Mouse (Mus musculus) left cerebral cortex, postnatal 10 days (tissue): ENCODE measurements around the gene Snrpa. TPM values are rescaled to one million over a fixed set of nuclear protein-coding genes. Genes with fewer than 3 reads are reported as not detected.

Experiments
- microRNA-seq: library from miRNA; unstranded; fragments of <30 nt; microRNA quantifications from one replicate; pipeline ENCODE4 v1.2.0, GENCODE M21; 2022
- total RNA-seq, 2 experiments: library from RNA; stranded (reverse); gene quantifications; 2 replicates each; pipeline ENCODE4 v1.2.3; 2021

Snrpa gene
- total RNA-seq, 2 experiments from 2014 or later: 83.9 to 84.3 TPM

Small RNA genes lying within 50 kb of the gene (microRNA-seq; reads per million reads assigned to microRNA genes)
- gene Mir1191: not detected
- gene Mir3101: 0.86 reads per million

Other genes with a start within 250 kb of the Snrpa start
- not detected for gene Cyp2a12, start 167.2 kb downstream of the Snrpa start, total RNA-seq
- gene Cyp2f2, start 76.4 kb downstream of the Snrpa start, total RNA-seq: under 1 TPM; 0.34 to 0.39 TPM
- not detected for gene Cyp2t4, start 42.6 kb downstream of the Snrpa start, total RNA-seq
- 10 to 100 TPM; 82.3 to 84.9 TPM for gene Egln2, start 29.5 kb downstream of the Snrpa start, total RNA-seq
- gene Rab4b, start 17.4 kb downstream of the Snrpa start, total RNA-seq: 10 to 100 TPM; 85.4 to 89.5 TPM
- not detected for gene Gm21983, start 15.2 kb downstream of the Snrpa start, total RNA-seq
- 1 to 10 TPM; 1.5 to 3.2 TPM for gene Mia, start 15.1 kb downstream of the Snrpa start, total RNA-seq
- gene BC024978, start 490 bp downstream of the Snrpa start, total RNA-seq: 10 to 100 TPM; 19.7 to 21.5 TPM
- gene Itpkc, start 32.4 kb upstream of the Snrpa start, total RNA-seq: 1 to 10 TPM; 7.6 to 8.7 TPM
- gene Coq8b, start 36.8 kb upstream of the Snrpa start, total RNA-seq: 10 to 100 TPM; 28.3 TPM
- 100 to 1,000 TPM; 117 to 126 TPM for gene Numbl, start 62.2 kb upstream of the Snrpa start, total RNA-seq
- gene Ltbp4, start 141.4 kb upstream of the Snrpa start, total RNA-seq: 10 to 100 TPM; 52.3 to 57.5 TPM
- 10 to 100 TPM; 24.7 to 27.9 TPM for gene Shkbp1, start 159.7 kb upstream of the Snrpa start, total RNA-seq
- not detected for gene Gm20479, start 161.1 kb upstream of the Snrpa start, total RNA-seq